Mouse (Mus musculus): ENCODE data around the gene Rnf121. TPM values are rescaled to one million over a fixed set of nuclear protein-coding genes. Genes with fewer than 3 reads are reported as not detected.

The Rnf121 gene
- polyA plus RNA-seq, 1 experiment from 2014 or later = 28.9 TPM

GRCm38 (mm10) chr7:102018590-102018989 is 46.7 kb downstream of the Rnf121 start, which contains the start of gene Il18bp:
Gene Il18bp, minus strand, starts transcription at chr7:102018690.
- Histone ChIP-seq H3K4me2 (replicated peaks) (no peak within 1 kb of the TSS), H3K9me3 (no peaks in the 10 kb centered on the region), H3K4me3 (no peak within 1 kb of the TSS), H3K27ac (no peak within 1 kb of the TSS), H3K9ac (no peak within 1 kb of the TSS), H3K4me1 (no peaks in the 10 kb centered on the region), H3K36me3 (peaks cover 88% of the 10 kb centered on the region), H3K27me3 (no peaks in the 10 kb centered on the region)
- WGBS = 85% methylated on average over 3 of the region's 3 CpGs
- no peak for ATAC-seq (ENCODE audit: insufficient number of reproducible peaks, insufficient read depth, low FRiP score, low TSS enrichment)

GRCm38 (mm10) chr7:102018034-102018433 is 47.2 kb downstream of the Rnf121 start:
- WGBS = 86% methylated on average over 7 of the region's 7 CpGs
- ATAC-seq (ENCODE audit: insufficient number of reproducible peaks, insufficient read depth, low FRiP score, low TSS enrichment) = no peak
- peaks cover 88% of the 10 kb centered on the region for H3K36me3 ChIP-seq
- H3K4me2 ChIP-seq (replicated peaks) = no peak overlapping the region
- H3K9me3 ChIP-seq = no peaks in the 10 kb centered on the region
- no peaks in the 10 kb centered on the region for H3K27me3 ChIP-seq
- no peak overlapping the region for H3K4me3 ChIP-seq
- H3K9ac ChIP-seq = no peak overlapping the region
- no peaks in the 10 kb centered on the region for H3K4me1 ChIP-seq
- no peak overlapping the region for H3K27ac ChIP-seq

- no peaks in the 10 kb centered on the region for H3K4me1 ChIP-seq
- WGBS = 85% methylated on average over 5 of the region's 5 CpGs
- H3K36me3 ChIP-seq = peaks cover 88% of the 10 kb centered on the region
- H3K27ac ChIP-seq = no peak overlapping the region
- no peak overlapping the region for H3K9ac ChIP-seq
- H3K4me2 ChIP-seq (replicated peaks) = no peak overlapping the region
- ATAC-seq (ENCODE audit: insufficient number of reproducible peaks, insufficient read depth, low FRiP score, low TSS enrichment) = no peak
- H3K27me3 ChIP-seq = no peaks in the 10 kb centered on the region
- no peaks in the 10 kb centered on the region for H3K9me3 ChIP-seq
- no peak overlapping the region for H3K4me3 ChIP-seq
Observed at GRCm38 (mm10) chr7:102017452-102017851, 47.8 kb downstream of the Rnf121 start.

- Histone ChIP-seq H3K36me3 (peaks cover 88% of the 10 kb centered on the region), H3K4me1 (no peaks in the 10 kb centered on the region), H3K4me3 (no peak overlapping the region), H3K9me3 (no peaks in the 10 kb centered on the region), H3K4me2 (replicated peaks) (no peak overlapping the region), H3K27me3 (no peaks in the 10 kb centered on the region), H3K9ac (no peak overlapping the region), H3K27ac (no peak overlapping the region)
- WGBS = 90% methylated on average over 4 of the region's 4 CpGs
- no peak for ATAC-seq (ENCODE audit: insufficient number of reproducible peaks, insufficient read depth, low FRiP score, low TSS enrichment)
Observed at GRCm38 (mm10) chr7:102016936-102017335, 48.3 kb downstream of the Rnf121 start.

GRCm38 (mm10) chr7:102014995-102015394 is 50.3 kb downstream of the Rnf121 start:
- WGBS = 91% methylated on average over 2 of the region's 2 CpGs
- peaks cover 98% of the 10 kb centered on the region for H3K36me3 ChIP-seq

GRCm38 (mm10) chr7:102013416-102013815 is 51.9 kb downstream of the Rnf121 start:
- H3K4me3 ChIP-seq = no peak overlapping the region
- no peaks in the 10 kb centered on the region for H3K9me3 ChIP-seq
- no peak overlapping the region for H3K4me2 ChIP-seq (replicated peaks)
- H3K27ac ChIP-seq = no peak overlapping the region
- no peak for ATAC-seq (ENCODE audit: insufficient number of reproducible peaks, insufficient read depth, low FRiP score, low TSS enrichment)
- no peak overlapping the region for H3K9ac ChIP-seq
- no peaks in the 10 kb centered on the region for H3K27me3 ChIP-seq
- H3K4me1 ChIP-seq = no peaks in the 10 kb centered on the region
- WGBS = 91% methylated on average over 8 of the region's 8 CpGs
- H3K36me3 ChIP-seq = peaks cover 100% of the 10 kb centered on the region

More at GRCm38 (mm10) chr7:102014995-102015394, 50.3 kb downstream of the Rnf121 start:
- Histone ChIP-seq H3K4me2 (replicated peaks) (no peak overlapping the region), H3K4me1 (no peaks in the 10 kb centered on the region), H3K27me3 (no peaks in the 10 kb centered on the region), H3K4me3 (no peak overlapping the region), H3K9me3 (no peaks in the 10 kb centered on the region), H3K27ac (no peak overlapping the region), H3K9ac (no peak overlapping the region)
- ATAC-seq (ENCODE audit: insufficient number of reproducible peaks, insufficient read depth, low FRiP score, low TSS enrichment) = no peak

- no peak overlapping the region for H3K4me2 ChIP-seq (replicated peaks)
- no peak overlapping the region for H3K9ac ChIP-seq
- no peak overlapping the region for H3K27ac ChIP-seq
- no peaks in the 10 kb centered on the region for H3K4me1 ChIP-seq
- H3K27me3 ChIP-seq = no peaks in the 10 kb centered on the region
- 92% methylated on average over 9 of the region's 9 CpGs for WGBS
- no peak overlapping the region for H3K4me3 ChIP-seq
- ATAC-seq (ENCODE audit: insufficient number of reproducible peaks, insufficient read depth, low FRiP score, low TSS enrichment) = no peak
- H3K36me3 ChIP-seq = peaks cover 100% of the 10 kb centered on the region
- H3K9me3 ChIP-seq = no peaks in the 10 kb centered on the region
Observed at GRCm38 (mm10) chr7:102011855-102012254, 53.4 kb downstream of the Rnf121 start.

- H3K27me3 ChIP-seq = no peaks in the 10 kb centered on the region
- H3K4me2 ChIP-seq (replicated peaks) = no peak overlapping the region
- H3K9ac ChIP-seq = no peak overlapping the region
- H3K27ac ChIP-seq = no peak overlapping the region
- no peak overlapping the region for H3K4me3 ChIP-seq
- H3K4me1 ChIP-seq = no peaks in the 10 kb centered on the region
- peaks cover 95% of the 10 kb centered on the region for H3K36me3 ChIP-seq
- WGBS = 94% methylated on average over 1 of the region's 1 CpGs
- no peak for ATAC-seq (ENCODE audit: insufficient number of reproducible peaks, insufficient read depth, low FRiP score, low TSS enrichment)
- H3K9me3 ChIP-seq = no peaks in the 10 kb centered on the region
Observed at GRCm38 (mm10) chr7:102006520-102006919, 58.7 kb downstream of the Rnf121 start.

- Histone ChIP-seq H3K27ac (no peak overlapping the region; the same call in 1 of the 2 replicates), H3K4me3 (no peak overlapping the region), H3K9me3 (no peaks in the 10 kb centered on the region), H3K4me2 (replicated peaks) (no peak overlapping the region), H3K36me3 (peaks cover 90% of the 10 kb centered on the region), H3K9ac (no peak overlapping the region), H3K27me3 (no peaks in the 10 kb centered on the region), H3K4me1 (no peaks in the 10 kb centered on the region)
- no peak for ATAC-seq (ENCODE audit: insufficient number of reproducible peaks, insufficient read depth, low FRiP score, low TSS enrichment)
- 92% methylated on average over 26 of the region's 26 CpGs for WGBS
Observed at GRCm38 (mm10) chr7:102000921-102001630, 64.2 kb downstream of the Rnf121 start.

- Histone ChIP-seq H3K4me1 (no peaks in the 10 kb centered on the region), H3K9ac (no peak overlapping the region), H3K4me3 (no peak overlapping the region), H3K27me3 (no peaks in the 10 kb centered on the region), H3K27ac (no peak overlapping the region), H3K4me2 (replicated peaks) (no peak overlapping the region), H3K9me3 (no peaks in the 10 kb centered on the region), H3K36me3 (peaks cover 90% of the 10 kb centered on the region)
- ATAC-seq (ENCODE audit: insufficient number of reproducible peaks, insufficient read depth, low FRiP score, low TSS enrichment) = no peak
- WGBS = 90% methylated on average over 8 of the region's 8 CpGs
Observed at GRCm38 (mm10) chr7:102000296-102000695, 65.0 kb downstream of the Rnf121 start.

GRCm38 (mm10) chr7:101999461-102000151 is 65.7 kb downstream of the Rnf121 start:
- Histone ChIP-seq H3K36me3 (peaks cover 91% of the 10 kb centered on the region), H3K9ac (no peak overlapping the region), H3K4me2 (replicated peaks) (no peak overlapping the region), H3K27ac (no peak overlapping the region), H3K4me3 (no peak overlapping the region), H3K4me1 (no peaks in the 10 kb centered on the region), H3K9me3 (no peaks in the 10 kb centered on the region), H3K27me3 (no peaks in the 10 kb centered on the region)
- WGBS = 95% methylated on average over 15 of the region's 15 CpGs
- no peak for ATAC-seq (ENCODE audit: insufficient number of reproducible peaks, insufficient read depth, low FRiP score, low TSS enrichment)
